Mouse (Mus musculus) liver, adult 2 months (tissue): Measurements from ENCODE around the gene Chil4.

Experiments
- CTCF ChIP-seq: fragments of 200-500 bp; IDR thresholded peaks from 2 replicates; pipeline ENCODE4 v1.5.1; 2011; ENCODE audit warnings: low read depth, low read length, control low read depth
- POLR2A ChIP-seq: fragments of 200-500 bp; IDR thresholded peaks from 2 replicates; pipeline ENCODE4 v1.6.1; 2011; ENCODE audit warnings: low read length, control low read depth; ENCODE audit not compliant: insufficient read depth; ENCODE audit errors: extremely low read depth

- no peak for TF ChIP-seq CTCF
- TF ChIP-seq POLR2A: no peak
Observed at GRCm38 (mm10) chr3:106264854-106265253, 45.5 kb upstream of the Chil4 start.
